Mouse (Mus musculus): Measurements from ENCODE around the gene Slc12a6. TPM values are rescaled to one million over a fixed set of nuclear protein-coding genes. Genes with fewer than 3 reads are reported as not detected.

Slc12a6 gene
- polyA plus RNA-seq, 1 experiment, result 10.8 TPM

DNA sequence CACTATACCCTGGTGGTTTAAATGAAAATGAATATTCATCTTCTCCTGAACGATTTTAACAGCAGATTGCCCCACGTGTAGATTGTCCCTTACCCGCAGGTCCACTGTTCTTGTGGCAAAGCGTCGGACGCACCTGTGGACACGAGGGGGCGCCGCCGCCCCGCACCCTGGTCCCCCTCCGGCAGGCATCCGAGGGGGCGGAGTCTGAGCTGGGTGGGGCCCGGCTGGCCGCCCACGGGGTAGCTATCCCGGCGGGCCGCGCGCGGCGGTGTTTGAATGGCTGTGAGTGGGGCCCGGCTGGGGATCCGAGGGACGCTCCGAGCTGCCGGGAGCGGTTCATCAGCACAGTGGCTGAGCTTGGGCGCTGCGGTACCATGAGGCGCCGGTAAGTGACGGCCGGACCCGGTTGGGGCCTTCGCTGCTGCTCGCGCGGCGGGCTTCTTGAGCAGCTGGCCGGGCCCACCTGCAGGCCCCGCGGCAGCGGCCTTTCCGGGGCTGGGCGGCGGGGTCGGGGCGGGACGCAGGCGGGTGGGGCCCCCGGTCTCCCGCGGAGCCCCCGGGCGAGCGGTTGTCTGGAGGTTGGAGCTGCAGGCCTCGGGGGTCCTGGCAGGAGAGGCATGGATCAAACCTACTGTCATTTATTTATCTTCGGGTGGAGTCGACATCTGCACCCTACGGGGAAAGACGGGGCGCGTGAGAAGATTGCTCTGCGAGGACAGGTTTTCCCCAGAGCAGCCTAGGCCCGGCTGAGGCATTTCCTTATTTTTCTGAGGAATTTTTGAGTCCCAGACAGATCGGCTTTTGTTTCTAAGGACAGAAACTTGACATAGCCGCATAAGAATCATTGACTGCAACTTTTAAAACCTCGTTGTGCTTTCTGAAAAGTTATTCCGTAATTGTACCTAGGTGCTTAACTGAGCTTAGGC, 113.6 kb downstream of the Slc12a6 start, which contains the start of gene Katnbl1:
Gene Katnbl1 (plus strand): TSS at position 239 of the 926 bp plus-strand sequence.
- H3K27ac ChIP-seq (replicated peaks; ENCODE audit: low read depth, low read length), result 0 out of 2 replicates have a peak within 1 kb of the TSS, but pooled peaks have one; percentile 27
- peaks cover 2% of the 10 kb centered on the region for H3K4me1 ChIP-seq (ENCODE audit: control insufficient read depth, insufficient read depth, insufficient read length, low read length)
- peak within 1 kb of the TSS; percentile 99 for H3K4me3 ChIP-seq (ENCODE audit: insufficient read depth, low read depth, low read length)

DNA sequence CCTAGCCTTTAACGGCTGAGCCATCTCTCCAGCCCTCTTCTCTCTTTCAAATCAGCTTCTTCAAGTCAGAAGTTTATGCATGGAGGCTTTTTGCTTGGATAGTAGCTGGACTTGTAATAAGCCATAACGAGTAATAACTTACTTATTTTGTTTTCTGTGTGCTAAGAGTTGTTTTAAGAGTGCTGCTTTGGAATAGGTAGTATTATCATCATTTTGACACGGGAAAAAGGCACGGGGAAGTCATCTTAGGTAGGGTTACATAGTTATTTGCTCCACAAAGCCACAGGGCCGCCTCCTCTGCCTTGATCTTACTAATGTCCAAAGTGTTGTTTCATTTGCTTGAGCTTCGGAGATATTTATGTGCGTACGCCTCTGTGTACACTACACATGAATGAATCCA, 114.5 kb downstream of the Slc12a6 start:
- H3K4me3 ChIP-seq (ENCODE audit: insufficient read depth, low read depth, low read length), result peak overlapping the region; percentile 99; the same call in 1 of the 2 replicates
- no peak overlapping the region for H3K27ac ChIP-seq (replicated peaks; ENCODE audit: low read depth, low read length)
- H3K4me1 ChIP-seq (ENCODE audit: control insufficient read depth, insufficient read depth, insufficient read length, low read length), result no peaks in the 10 kb centered on the region; the same call in 1 of the 2 replicates

DNA sequence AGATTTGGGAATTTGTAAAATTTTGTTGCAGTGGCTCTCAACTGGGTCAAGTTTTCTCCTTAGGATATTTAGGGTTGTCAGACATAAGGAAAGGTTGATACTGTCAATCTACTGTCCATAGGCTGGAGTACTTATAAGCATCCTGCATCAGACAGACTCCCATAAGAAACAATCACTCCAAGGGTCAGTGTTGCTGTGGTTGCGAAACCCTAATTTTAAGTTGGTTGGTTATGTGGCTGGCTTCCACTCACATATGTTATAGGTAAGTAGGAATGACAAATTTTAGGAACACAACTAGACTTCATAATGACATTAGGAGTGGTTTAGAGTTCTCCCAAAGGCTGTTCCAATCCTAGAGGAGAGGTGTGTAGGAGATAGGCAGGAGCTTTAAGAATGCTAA, 115.6 kb downstream of the Slc12a6 start:
- H3K27ac ChIP-seq (replicated peaks; ENCODE audit: low read depth, low read length), result no peak overlapping the region
- no peak overlapping the region for H3K4me3 ChIP-seq (ENCODE audit: insufficient read depth, low read depth, low read length)
- H3K4me1 ChIP-seq (ENCODE audit: control insufficient read depth, insufficient read depth, insufficient read length, low read length), result peaks cover 3% of the 10 kb centered on the region

DNA sequence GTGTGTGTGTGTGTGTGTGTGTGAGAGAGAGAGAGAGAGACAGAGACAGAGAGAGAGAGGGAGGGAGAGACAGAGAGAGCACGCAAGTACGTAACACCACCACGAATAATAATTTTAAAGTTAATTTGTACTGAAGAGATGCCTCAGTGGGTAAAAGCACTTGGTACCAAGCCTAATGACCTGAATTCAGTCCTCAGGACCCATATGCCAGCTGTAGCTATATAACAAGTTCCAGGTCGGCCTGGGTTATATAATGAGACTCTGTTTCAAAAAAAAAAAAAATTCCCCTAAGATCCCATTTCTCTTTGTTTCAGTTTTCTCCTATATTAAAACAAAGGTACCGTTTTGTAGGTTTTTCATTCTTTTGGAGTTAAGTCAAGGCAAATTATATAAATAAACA, 125.2 kb downstream of the Slc12a6 start:
- no peak overlapping the region for H3K27ac ChIP-seq (replicated peaks; ENCODE audit: low read depth, low read length)
- no peak overlapping the region for H3K4me3 ChIP-seq (ENCODE audit: insufficient read depth, low read depth, low read length)

DNA sequence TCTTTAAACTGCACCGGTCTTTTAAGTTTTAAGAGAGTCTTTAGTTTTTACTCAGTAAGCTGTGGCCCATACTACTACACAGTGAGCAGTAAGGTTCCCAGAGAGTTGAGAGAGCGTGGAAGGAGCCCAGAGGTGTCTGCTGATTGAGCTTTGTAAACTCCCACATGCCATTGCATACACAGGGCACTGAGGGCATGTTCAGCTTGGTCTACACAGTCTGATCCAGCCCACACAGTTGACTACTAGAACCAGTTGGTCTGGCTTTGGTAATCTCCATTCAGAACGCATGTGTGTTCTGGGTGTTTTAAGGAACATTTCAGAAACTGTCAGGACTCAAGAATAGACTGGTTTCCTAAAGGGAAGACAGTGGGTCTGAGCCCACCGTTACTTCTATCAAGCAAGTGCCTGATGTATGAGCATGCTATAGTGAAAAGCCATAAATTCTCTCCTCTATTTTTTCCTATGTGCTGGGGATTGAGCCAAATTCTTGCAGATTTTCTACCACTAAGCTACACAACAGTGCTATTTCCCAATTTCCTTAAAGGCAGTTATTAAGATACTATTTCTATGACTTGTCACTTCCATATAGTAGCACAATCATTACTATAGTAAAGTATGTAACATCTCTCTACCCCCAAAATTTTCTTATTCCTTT, 125.8 kb downstream of the Slc12a6 start:
- no peak overlapping the region for H3K27ac ChIP-seq (replicated peaks; ENCODE audit: low read depth, low read length)
- peaks cover 3% of the 10 kb centered on the region for H3K4me1 ChIP-seq (ENCODE audit: control insufficient read depth, insufficient read depth, insufficient read length, low read length)
- no peak overlapping the region for H3K4me3 ChIP-seq (ENCODE audit: insufficient read depth, low read depth, low read length)

More for the DNA sequence above, 125.2 kb downstream of the Slc12a6 start:
- peaks cover 3% of the 10 kb centered on the region for H3K4me1 ChIP-seq (ENCODE audit: control insufficient read depth, insufficient read depth, insufficient read length, low read length)

DNA sequence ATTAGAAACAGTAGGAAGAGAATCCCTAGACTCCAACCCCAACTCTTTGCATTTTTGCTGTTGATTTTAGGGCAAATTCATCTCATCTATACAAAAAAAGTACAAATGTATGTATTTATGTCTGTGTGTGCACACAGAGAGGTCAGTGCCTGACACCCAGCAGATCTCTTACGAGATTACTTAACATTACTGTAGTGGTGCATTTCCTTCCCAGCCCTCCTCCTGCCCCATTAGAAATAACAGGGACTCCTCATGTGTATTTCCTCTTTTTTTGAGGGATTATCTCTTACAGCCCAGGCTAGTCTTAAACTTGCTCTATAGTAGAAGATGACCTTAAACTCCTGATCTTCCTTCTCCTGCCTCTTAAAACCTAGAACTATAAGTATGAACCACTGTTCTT, 127.1 kb downstream of the Slc12a6 start:
- Histone ChIP-seq H3K4me3 (ENCODE audit: insufficient read depth, low read depth, low read length) (no peak overlapping the region), H3K4me1 (ENCODE audit: control insufficient read depth, insufficient read depth, insufficient read length, low read length) (peaks cover 3% of the 10 kb centered on the region), H3K27ac (replicated peaks; ENCODE audit: low read depth, low read length) (no peak overlapping the region)

DNA sequence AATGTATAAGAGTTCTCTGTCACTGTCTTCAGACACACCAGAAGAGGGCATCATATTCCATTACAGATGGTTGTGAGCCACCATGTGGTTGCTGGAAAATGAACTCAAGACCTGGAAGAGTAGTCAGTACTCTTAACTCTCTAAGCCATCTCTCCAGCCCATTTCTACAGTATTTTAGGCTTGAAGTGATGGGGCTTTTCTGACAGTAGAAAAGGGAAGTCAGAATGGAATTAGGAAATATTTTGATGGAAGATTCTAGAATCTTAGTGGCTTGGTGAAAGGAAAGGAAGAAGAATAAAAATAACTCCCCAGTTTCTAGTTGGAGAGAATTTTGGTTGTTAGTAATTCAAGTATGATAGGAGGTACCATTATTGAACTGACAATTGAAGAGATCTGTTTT, 128.3 kb downstream of the Slc12a6 start:
- H3K4me3 ChIP-seq (ENCODE audit: insufficient read depth, low read depth, low read length), result no peak overlapping the region
- H3K4me1 ChIP-seq (ENCODE audit: control insufficient read depth, insufficient read depth, insufficient read length, low read length), result peaks cover 3% of the 10 kb centered on the region
- H3K27ac ChIP-seq (replicated peaks; ENCODE audit: low read depth, low read length), result no peak overlapping the region

DNA sequence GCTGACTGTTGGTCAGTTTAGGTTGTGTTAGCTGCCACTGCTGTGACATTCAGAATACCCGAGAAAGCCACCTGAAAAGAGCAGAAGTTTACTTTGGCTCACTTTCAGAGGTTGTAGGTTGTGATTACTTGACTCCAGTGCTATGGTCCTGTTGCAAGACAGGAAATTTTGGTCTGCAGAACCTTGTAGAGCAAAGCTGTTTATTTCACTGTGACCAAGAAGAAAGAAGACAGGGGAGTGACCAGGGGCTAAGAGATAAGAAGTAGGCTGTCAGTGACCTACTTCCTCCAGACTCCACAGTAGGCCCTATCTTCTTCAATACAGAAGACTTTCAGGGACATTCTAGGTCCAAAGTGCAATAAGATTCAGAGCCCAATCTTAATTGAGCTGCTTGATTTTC, 131.0 kb downstream of the Slc12a6 start:
- Histone ChIP-seq H3K27ac (replicated peaks; ENCODE audit: low read depth, low read length) (no peak overlapping the region), H3K4me3 (ENCODE audit: insufficient read depth, low read depth, low read length) (no peak overlapping the region), H3K4me1 (ENCODE audit: control insufficient read depth, insufficient read depth, insufficient read length, low read length) (no peaks in the 10 kb centered on the region; the same call in 1 of the 2 replicates)

DNA sequence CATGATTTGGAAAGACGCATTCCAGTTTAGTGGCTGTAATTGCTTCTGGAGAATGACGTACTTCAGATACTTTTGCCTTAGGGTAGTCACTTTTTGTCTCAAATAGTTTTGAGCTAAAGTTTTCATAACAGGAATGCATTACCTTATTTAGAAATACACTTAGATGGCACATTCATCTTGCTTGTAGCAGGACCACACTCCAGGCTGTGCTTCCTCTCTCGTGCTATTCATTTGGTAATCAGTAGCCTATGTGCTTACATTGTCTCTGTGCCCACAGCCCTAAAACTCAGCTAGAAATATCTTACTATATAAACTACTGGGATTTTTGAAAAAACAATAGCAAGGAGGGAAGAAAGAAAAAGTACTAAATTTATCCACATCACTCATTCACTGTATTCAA, 141.4 kb downstream of the Slc12a6 start:
- Histone ChIP-seq H3K27ac (replicated peaks; ENCODE audit: low read depth, low read length) (no peak overlapping the region), H3K4me3 (ENCODE audit: insufficient read depth, low read depth, low read length) (no peak overlapping the region), H3K4me1 (ENCODE audit: control insufficient read depth, insufficient read depth, insufficient read length, low read length) (no peaks in the 10 kb centered on the region)

Other genes with a start within 250 kb of the Slc12a6 start
- not detected in 2 replicates for gene Olfr1311, start 241.4 kb upstream of the Slc12a6 start, polyA plus RNA-seq (2012; ENCODE audit: insufficient read depth, insufficient read length, missing spikeins)
- gene Olfr1312, start 215.6 kb upstream of the Slc12a6 start, polyA plus RNA-seq (2012; ENCODE audit: insufficient read depth, insufficient read length, missing spikeins), result not detected in 2 replicates
- not detected in 2 replicates for gene Olfr1313, start 188.0 kb upstream of the Slc12a6 start, polyA plus RNA-seq (2012; ENCODE audit: insufficient read depth, insufficient read length, missing spikeins)
- not detected in 2 replicates for gene Olfr1314, start 169.0 kb upstream of the Slc12a6 start, polyA plus RNA-seq (2012; ENCODE audit: insufficient read depth, insufficient read length, missing spikeins)
- not detected in 2 replicates for gene Olfr1315-ps1, start 150.4 kb upstream of the Slc12a6 start, polyA plus RNA-seq (2012; ENCODE audit: insufficient read depth, insufficient read length, missing spikeins)
- not detected in 2 replicates for gene Olfr1316, start 130.8 kb upstream of the Slc12a6 start, polyA plus RNA-seq (2012; ENCODE audit: insufficient read depth, insufficient read length, missing spikeins)
- not detected in 2 replicates for gene Olfr1317, start 125.5 kb upstream of the Slc12a6 start, polyA plus RNA-seq (2012; ENCODE audit: insufficient read depth, insufficient read length, missing spikeins)
- not detected in 2 replicates for gene Olfr1318, start 111.6 kb upstream of the Slc12a6 start, polyA plus RNA-seq (2012; ENCODE audit: insufficient read depth, insufficient read length, missing spikeins)
- 1.3 and 2.0 TPM in 2 replicates for gene Lpcat4, start 26.4 kb upstream of the Slc12a6 start, polyA plus RNA-seq (2012; ENCODE audit: insufficient read depth, insufficient read length, missing spikeins)
- gene Nutm1, start 6.5 kb upstream of the Slc12a6 start, polyA plus RNA-seq (2012; ENCODE audit: insufficient read depth, insufficient read length, missing spikeins), result not detected in 2 replicates
- gene Nop10, start 3.9 kb upstream of the Slc12a6 start, polyA plus RNA-seq (2012; ENCODE audit: insufficient read depth, insufficient read length, missing spikeins), result 166 and 235 TPM in 2 replicates
- gene Gm21985, start 489 bp downstream of the Slc12a6 start, polyA plus RNA-seq (2012; ENCODE audit: insufficient read depth, insufficient read length, missing spikeins), result not detected in 2 replicates
- gene Emc4, start 102.2 kb downstream of the Slc12a6 start, polyA plus RNA-seq (2012; ENCODE audit: insufficient read depth, insufficient read length, missing spikeins), result 122 and 128 TPM in 2 replicates
- gene Katnbl1, start 113.4 kb downstream of the Slc12a6 start, polyA plus RNA-seq (2012; ENCODE audit: insufficient read depth, insufficient read length, missing spikeins), result 6.1 and 8.6 TPM in 2 replicates
- gene Emc7, start 189.2 kb downstream of the Slc12a6 start, polyA plus RNA-seq (2012; ENCODE audit: insufficient read depth, insufficient read length, missing spikeins), result 29.3 TPM in 2 replicates
- gene Chrm5, start 214.9 kb downstream of the Slc12a6 start, polyA plus RNA-seq (2012; ENCODE audit: insufficient read depth, insufficient read length, missing spikeins), result not detected in 2 replicates
- gene Aven, start 227.1 kb downstream of the Slc12a6 start, polyA plus RNA-seq (2012; ENCODE audit: insufficient read depth, insufficient read length, missing spikeins), result 11.8 and 15.8 TPM in 2 replicates